Mouse (Mus musculus) adipose tissue, adult 10 weeks (tissue): Measurements from ENCODE around the gene Tmem82. TPM values are rescaled to one million over a fixed set of nuclear protein-coding genes. Genes with fewer than 3 reads are reported as not detected.

Experiments used
- polyA plus RNA-seq: library from polyadenylated mRNA; stranded (reverse); fragments of 350-450 nt; fragmentation: Illumina TruSeq; extraction: RNeasy Lipid Tissue Mini Kit (QIAGEN cat#74804); gene quantifications from one replicate; pipeline ENCODE4 v1.2.3, GENCODE M21; 2014; ENCODE audit warnings: low read depth, low replicate concordance

Tmem82 gene
- polyA plus RNA-seq, result 0.89 TPM

DNA sequence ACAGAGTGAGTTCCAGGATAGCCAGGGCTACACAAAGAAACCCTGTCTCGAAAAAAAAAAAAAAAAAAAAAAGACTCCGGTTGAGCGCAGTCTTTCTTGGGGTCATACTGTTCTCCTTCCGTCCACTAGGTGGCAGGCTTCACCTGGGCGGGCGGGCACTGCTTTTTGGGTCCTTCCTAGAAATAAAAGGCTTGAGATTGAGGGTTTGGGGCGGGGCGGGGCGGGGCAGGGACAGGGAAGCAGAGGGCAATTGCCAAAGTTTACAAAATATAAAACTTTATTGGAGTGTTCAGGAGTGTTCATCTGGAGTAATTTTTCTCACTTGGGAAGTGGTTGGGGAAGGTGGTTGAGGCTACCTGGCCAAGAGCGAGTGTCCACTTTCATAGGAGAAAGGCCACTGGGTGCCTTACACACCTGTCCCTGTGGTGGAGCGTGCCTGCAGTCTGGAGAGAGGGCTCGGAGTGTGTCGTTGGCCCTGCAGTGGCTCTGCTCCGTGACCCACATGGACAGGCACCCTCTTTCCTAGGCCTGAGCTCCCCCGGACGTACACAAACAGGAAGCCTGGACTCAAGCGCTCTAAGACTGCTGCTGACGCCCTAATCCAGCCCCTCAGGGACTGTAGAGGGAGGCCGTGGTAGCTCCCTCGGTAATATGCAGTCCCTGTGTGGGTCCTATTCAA, at the start of gene Tmem82:
Gene Tmem82 (minus strand): TSS at position 69 of the 679 bp plus-strand sequence.

DNA sequence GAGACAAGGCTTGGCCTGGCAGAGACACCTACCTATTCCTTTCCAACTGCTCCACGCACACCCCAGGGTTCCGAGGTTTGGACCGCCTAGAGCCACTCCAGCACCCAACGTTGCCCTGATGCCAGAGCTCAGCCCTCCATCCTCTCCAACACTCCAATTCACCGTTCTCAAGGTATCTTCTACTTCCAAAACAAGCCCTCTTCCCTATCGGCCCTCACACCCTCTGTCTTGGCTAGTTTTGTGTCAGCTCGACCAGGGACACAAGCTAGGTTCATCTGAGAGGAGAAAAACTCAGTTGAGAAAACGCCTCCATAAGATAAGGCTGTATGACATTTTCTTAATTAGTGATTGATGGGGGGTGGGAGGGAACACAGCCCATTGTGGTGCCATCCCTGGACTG, 46.4 kb upstream of the Tmem82 start, which contains the start of gene Plekhm2:
Gene Plekhm2 (minus strand): TSS at position 101 of the 400 bp plus-strand sequence.

GRCm38 (mm10) chr4:141623666-141624065, 5.2 kb upstream of the Tmem82 start, which contains the start of gene Slc25a34:
TSS of gene Slc25a34 (minus strand) at chr4:141623821.

GRCm38 (mm10) chr4:141605861-141606260, 12.6 kb downstream of the Tmem82 start, which contains the start of gene Fblim1:
TSS of gene Fblim1 (minus strand) at chr4:141606096.

Other genes starting within 250 kb of the Tmem82 start
- 0.12 TPM for gene Clcnka, start 219.9 kb downstream of the Tmem82 start, polyA plus RNA-seq
- gene Clcnkb, start 202.6 kb downstream of the Tmem82 start, polyA plus RNA-seq, result 10.3 TPM
- gene Hspb7, start 197.9 kb downstream of the Tmem82 start, polyA plus RNA-seq, result 8.9 TPM
- 0.50 TPM for gene Srarp, start 182.5 kb downstream of the Tmem82 start, polyA plus RNA-seq
- gene Zbtb17, start 174.0 kb downstream of the Tmem82 start, polyA plus RNA-seq, result 13.0 TPM
- 15.2 TPM for gene Spen, start 80.0 kb downstream of the Tmem82 start, polyA plus RNA-seq
- 28.6 TPM for gene Fblim1, start 12.5 kb downstream of the Tmem82 start, polyA plus RNA-seq
- 1.7 TPM for gene Slc25a34, start 5.2 kb upstream of the Tmem82 start, polyA plus RNA-seq
- gene Plekhm2, start 46.3 kb upstream of the Tmem82 start, polyA plus RNA-seq, result 35.6 TPM
- 4.3 TPM for gene Rsc1a1, start 67.0 kb upstream of the Tmem82 start, polyA plus RNA-seq
- 17.4 TPM for gene Ddi2, start 104.8 kb upstream of the Tmem82 start, polyA plus RNA-seq
- not detected for gene Agmat, start 128.0 kb upstream of the Tmem82 start, polyA plus RNA-seq
- 13.8 TPM for gene Dnajc16, start 172.3 kb upstream of the Tmem82 start, polyA plus RNA-seq
- 27.0 TPM for gene Casp9, start 175.0 kb upstream of the Tmem82 start, polyA plus RNA-seq
- gene Cela2a, start 207.5 kb upstream of the Tmem82 start, polyA plus RNA-seq, result 1.7 TPM
- gene Ctrc, start 227.7 kb upstream of the Tmem82 start, polyA plus RNA-seq, result not detected